Mouse (Mus musculus) liver, embryonic 14.5 days (tissue): Measurements from ENCODE around the gene Mrm2.

Experiments used
- CTCF ChIP-seq: IDR thresholded peaks from 2 replicates; pipeline ENCODE4 v1.5.1; 2016; ENCODE audit warnings: antibody characterized with exemption, low read depth, control low read depth
- EP300 ChIP-seq: IDR thresholded peaks from 2 replicates; pipeline ENCODE4 v1.6.1; 2016; ENCODE audit warnings: antibody characterized with exemption, low read depth

DNA sequence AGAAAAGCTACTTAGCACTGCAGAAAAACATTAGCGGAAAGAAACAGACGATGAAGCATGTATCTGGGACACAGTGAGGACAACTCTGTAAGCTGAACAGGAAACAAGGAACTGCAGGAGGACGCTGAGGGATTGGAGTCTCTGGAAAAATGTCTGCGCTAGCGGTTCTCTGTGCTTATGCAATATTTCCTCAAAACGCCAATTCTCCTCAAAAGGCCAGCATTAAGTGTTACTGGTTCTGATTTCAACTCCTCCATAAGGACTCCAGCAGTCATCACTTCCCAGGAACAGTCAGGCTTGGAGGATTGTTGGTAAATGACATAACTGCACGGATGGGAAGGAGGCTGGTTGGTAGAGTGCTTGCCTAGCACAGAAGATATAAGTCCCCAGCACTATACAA is 49.5 kb upstream of the Mrm2 start:
- TF ChIP-seq CTCF (no peak), EP300 (no peak)
